Mouse (Mus musculus): Measurements from ENCODE around the gene Bcas2. TPM values are rescaled to one million over a fixed set of nuclear protein-coding genes. Genes with fewer than 3 reads are reported as not detected.

The Bcas2 gene
- total RNA-seq (2014; rRNA removed) (90.7 and 103 TPM in 2 replicates), polyA plus RNA-seq (2015; fragmentation: Nextera tagmentation; extraction: Ambion mirVana) (220 and 234 TPM in 2 replicates)

GRCm38 (mm10) chr3:103171505-103172267 is at the start of gene Bcas2:
TSS of gene Bcas2 (plus strand) at chr3:103171655.
- H3K9ac ChIP-seq (replicated peaks; ENCODE audit: low read length, poor library complexity, severe bottlenecking) = peak within 1 kb of the TSS; percentile 77
- H3K9me3 ChIP-seq (ENCODE audit: low read length) = no peaks in the 10 kb centered on the region
- no peaks in the 10 kb centered on the region for H3K27me3 ChIP-seq (ENCODE audit: insufficient read depth, low read length)
- H3K27ac ChIP-seq (ENCODE audit: low read depth, low read length) = peak within 1 kb of the TSS; percentile 81
- H3K36me3 ChIP-seq (ENCODE audit: insufficient read depth, low read length) = peaks cover 14% of the 10 kb centered on the region; the same call in 1 of the 2 replicates
- WGBS = under 1% methylated on average over 55 of the region's 56 CpGs
- peak within 1 kb of the TSS; percentile 73 for H3K4me3 ChIP-seq (ENCODE audit: low read depth, low read length)
- DNase-seq (ENCODE audit: low spot score) (peak; percentile 99), ATAC-seq (ENCODE audit: low FRiP score) (peak; percentile 96)
- peak; percentile 42 for TF ChIP-seq CTCF (IDR thresholded peaks at IDR 0.05)
- peak within 1 kb of the TSS; percentile 67 for H3K4me2 ChIP-seq (ENCODE audit: low read depth, low read length, poor library complexity, severe bottlenecking)
- H3K4me1 ChIP-seq (ENCODE audit: insufficient read depth, low read length) = no peaks in the 10 kb centered on the region

DNA sequence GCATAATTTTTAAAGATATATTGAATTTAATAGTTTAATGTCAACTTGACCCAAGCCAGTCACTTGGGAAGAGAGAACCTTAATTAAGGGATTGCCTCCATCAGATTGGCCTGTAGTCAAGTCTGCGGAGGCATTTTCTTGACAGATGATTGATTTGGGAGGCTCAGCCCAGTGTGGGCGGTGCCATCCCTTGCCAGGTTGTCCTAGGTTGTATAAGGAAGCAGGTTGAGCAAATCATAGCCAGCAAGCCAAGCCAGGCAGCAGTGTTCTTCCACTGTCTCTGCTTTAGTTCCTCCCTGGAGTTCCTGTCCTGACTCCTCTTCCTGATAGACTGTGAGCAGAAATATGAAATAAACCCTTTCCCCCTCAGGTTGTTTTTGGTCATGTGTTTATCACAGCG is 47.8 kb upstream of the Bcas2 start:
- Histone ChIP-seq H3K4me2 (ENCODE audit: low read depth, low read length, poor library complexity, severe bottlenecking) (no peak overlapping the region), H3K27ac (ENCODE audit: low read depth, low read length) (no peak overlapping the region), H3K9me3 (ENCODE audit: low read length) (no peaks in the 10 kb centered on the region), H3K36me3 (ENCODE audit: insufficient read depth, low read length) (no peaks in the 10 kb centered on the region), H3K27me3 (ENCODE audit: insufficient read depth, low read length) (no peaks in the 10 kb centered on the region), H3K4me3 (ENCODE audit: low read depth, low read length) (no peak overlapping the region), H3K9ac (replicated peaks; ENCODE audit: low read length, poor library complexity, severe bottlenecking) (no peak overlapping the region), H3K4me1 (ENCODE audit: insufficient read depth, low read length) (no peaks in the 10 kb centered on the region)
- ATAC-seq (ENCODE audit: low FRiP score) = no peak
- 91% methylated on average over 3 of the region's 3 CpGs for WGBS
- no peak for DNase-seq (ENCODE audit: low spot score)
- no peak for TF ChIP-seq CTCF (IDR thresholded peaks at IDR 0.05)

DNA sequence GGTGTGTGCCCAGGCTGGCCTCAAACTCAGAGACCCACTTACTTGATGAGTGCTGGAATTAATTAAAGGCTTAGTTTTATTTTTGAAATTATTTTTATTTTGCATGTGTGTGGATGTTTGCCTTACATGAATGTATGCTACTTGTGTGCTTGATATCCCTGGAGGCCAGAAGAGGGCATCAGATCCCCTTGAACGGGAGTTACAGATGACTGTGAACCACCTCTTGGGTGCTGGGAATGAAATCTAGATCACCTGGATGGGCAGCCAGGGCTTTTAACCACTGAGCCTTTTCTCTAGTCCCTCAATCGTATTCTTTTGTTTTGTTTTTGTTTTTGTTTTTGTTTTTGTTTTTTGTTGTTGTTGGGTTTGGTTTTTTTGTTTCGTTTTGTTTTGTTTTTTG is 45.3 kb upstream of the Bcas2 start:
- no peak for ATAC-seq (ENCODE audit: low FRiP score)
- no peak overlapping the region for H3K4me3 ChIP-seq (ENCODE audit: low read depth, low read length)
- 94% methylated on average over 3 of the region's 3 CpGs for WGBS
- no peak overlapping the region for H3K4me2 ChIP-seq (ENCODE audit: low read depth, low read length, poor library complexity, severe bottlenecking)
- H3K4me1 ChIP-seq (ENCODE audit: insufficient read depth, low read length) = no peaks in the 10 kb centered on the region
- H3K9ac ChIP-seq (replicated peaks; ENCODE audit: low read length, poor library complexity, severe bottlenecking) = no peak overlapping the region
- H3K27ac ChIP-seq (ENCODE audit: low read depth, low read length) = no peak overlapping the region
- no peaks in the 10 kb centered on the region for H3K36me3 ChIP-seq (ENCODE audit: insufficient read depth, low read length)
- no peaks in the 10 kb centered on the region for H3K9me3 ChIP-seq (ENCODE audit: low read length)
- no peaks in the 10 kb centered on the region for H3K27me3 ChIP-seq (ENCODE audit: insufficient read depth, low read length)
- TF ChIP-seq CTCF (IDR thresholded peaks at IDR 0.05) = no peak
- DNase-seq (ENCODE audit: low spot score) = no peak

- H3K36me3 ChIP-seq (ENCODE audit: insufficient read depth, low read length) = no peaks in the 10 kb centered on the region
- no peaks in the 10 kb centered on the region for H3K27me3 ChIP-seq (ENCODE audit: insufficient read depth, low read length)
- ATAC-seq (ENCODE audit: low FRiP score) = no peak
- no peaks in the 10 kb centered on the region for H3K4me1 ChIP-seq (ENCODE audit: insufficient read depth, low read length)
- no peak overlapping the region for H3K9ac ChIP-seq (replicated peaks; ENCODE audit: low read length, poor library complexity, severe bottlenecking)
- no peak for DNase-seq (ENCODE audit: low spot score)
- H3K27ac ChIP-seq (ENCODE audit: low read depth, low read length) = no peak overlapping the region
- no peak overlapping the region for H3K4me3 ChIP-seq (ENCODE audit: low read depth, low read length)
- H3K9me3 ChIP-seq (ENCODE audit: low read length) = no peaks in the 10 kb centered on the region
- 21% methylated on average over 2 of the region's 2 CpGs for WGBS
- H3K4me2 ChIP-seq (ENCODE audit: low read depth, low read length, poor library complexity, severe bottlenecking) = no peak overlapping the region
- TF ChIP-seq CTCF (IDR thresholded peaks at IDR 0.05) = no peak
Measured at GRCm38 (mm10) chr3:103127177-103127576, 44.3 kb upstream of the Bcas2 start.

DNA sequence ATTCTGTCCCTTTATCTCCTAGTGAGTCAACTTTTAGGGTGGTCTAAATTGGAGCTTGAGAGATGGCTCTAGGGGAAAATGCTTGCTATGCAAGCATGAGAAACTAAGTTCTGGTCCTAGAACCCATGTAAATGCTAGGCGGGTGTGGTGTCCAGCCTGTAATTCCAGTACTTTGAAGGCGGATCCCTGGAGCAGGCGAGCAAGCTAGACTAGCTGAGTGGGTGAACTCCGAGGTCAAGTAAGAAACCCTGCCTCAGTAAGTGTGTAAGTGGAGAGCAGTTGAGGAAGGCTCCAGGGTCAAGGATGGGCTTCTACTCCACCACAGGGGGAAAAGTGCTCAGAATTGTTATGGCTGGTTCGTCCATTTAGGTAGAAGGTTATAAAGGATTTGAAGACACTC is 43.7 kb upstream of the Bcas2 start:
- WGBS = 86% methylated on average over 5 of the region's 5 CpGs
- ATAC-seq (ENCODE audit: low FRiP score) (no peak), DNase-seq (ENCODE audit: low spot score) (no peak)

DNA sequence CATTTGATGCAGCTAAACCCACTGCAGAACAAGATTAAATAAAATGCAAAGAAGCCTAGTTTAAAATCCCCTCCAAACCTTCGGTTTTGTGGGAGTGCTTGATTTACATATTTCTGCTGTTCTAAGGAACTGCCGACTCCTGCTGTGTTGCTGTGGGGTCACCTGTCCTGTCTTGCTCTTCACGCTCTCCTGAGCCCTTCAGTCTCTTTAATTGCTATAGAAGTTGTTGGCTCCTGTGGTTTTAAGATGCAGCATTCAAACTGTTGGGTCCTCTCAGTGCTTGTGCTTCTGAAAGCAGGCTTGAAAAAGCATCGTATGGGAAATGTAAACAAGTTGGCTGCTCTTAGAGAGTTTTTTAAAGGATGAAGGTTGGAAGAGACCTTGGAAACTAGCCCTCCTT is 43.2 kb upstream of the Bcas2 start:
- Histone ChIP-seq H3K4me3 (ENCODE audit: low read depth, low read length) (no peak overlapping the region), H3K27ac (ENCODE audit: low read depth, low read length) (no peak overlapping the region), H3K4me2 (ENCODE audit: low read depth, low read length, poor library complexity, severe bottlenecking) (no peak overlapping the region), H3K36me3 (ENCODE audit: insufficient read depth, low read length) (no peaks in the 10 kb centered on the region), H3K27me3 (ENCODE audit: insufficient read depth, low read length) (no peaks in the 10 kb centered on the region), H3K4me1 (ENCODE audit: insufficient read depth, low read length) (no peaks in the 10 kb centered on the region), H3K9ac (replicated peaks; ENCODE audit: low read length, poor library complexity, severe bottlenecking) (no peak overlapping the region), H3K9me3 (ENCODE audit: low read length) (no peaks in the 10 kb centered on the region)
- ATAC-seq (ENCODE audit: low FRiP score) = no peak
- 33% methylated on average over 4 of the region's 4 CpGs for WGBS
- no peak for DNase-seq (ENCODE audit: low spot score)
- no peak for TF ChIP-seq CTCF (IDR thresholded peaks at IDR 0.05)

More for the DNA sequence above, 43.7 kb upstream of the Bcas2 start:
- Histone ChIP-seq H3K9ac (replicated peaks; ENCODE audit: low read length, poor library complexity, severe bottlenecking) (no peak overlapping the region), H3K27ac (ENCODE audit: low read depth, low read length) (no peak overlapping the region), H3K4me1 (ENCODE audit: insufficient read depth, low read length) (no peaks in the 10 kb centered on the region), H3K27me3 (ENCODE audit: insufficient read depth, low read length) (no peaks in the 10 kb centered on the region), H3K36me3 (ENCODE audit: insufficient read depth, low read length) (no peaks in the 10 kb centered on the region), H3K4me3 (ENCODE audit: low read depth, low read length) (no peak overlapping the region), H3K9me3 (ENCODE audit: low read length) (no peaks in the 10 kb centered on the region), H3K4me2 (ENCODE audit: low read depth, low read length, poor library complexity, severe bottlenecking) (no peak overlapping the region)
- no peak for TF ChIP-seq CTCF (IDR thresholded peaks at IDR 0.05)

Data from midbrain, postnatal 0 days (tissue).